ENCODE assay signal across 25 mouse cellular contexts in genomic region chr16:5487259-5487658, GRCm38 (mm10).
DNase-seq lines count a peak whose midpoint lies in the region; ATAC-seq and TF ChIP-seq lines count a peak whose summit lies in the region.
"Had no signal": no experiment of that assay in that cellular context is flagged by ENCODE, and none has a peak within 500 bp of the region (broad histone marks: within the 10 kb centered on the region; RNA-seq: fewer than 3 reads in every experiment).

No protein-coding gene starts in this region.

- H3K36me3 ChIP-seq in kidney, embryonic 15.5 days = no peaks in the 10 kb centered on the region
- no peaks in the 10 kb centered on the region for H3K36me3 ChIP-seq in liver, embryonic 12.5 days
- no peaks in the 10 kb centered on the region for H3K36me3 ChIP-seq in liver, postnatal 0 days (replicated peaks; ENCODE audit: insufficient read depth, low read length)
- H3K36me3 ChIP-seq: forebrain, embryonic 10.5 days; G1E; heart, embryonic 10.5 days; heart, embryonic 13.5 days; hindbrain, embryonic 12.5 days had no signal

- no peak overlapping the region for H3K27ac ChIP-seq in kidney, embryonic 15.5 days
- H3K27ac ChIP-seq in liver, embryonic 12.5 days = no peak overlapping the region
- H3K27ac ChIP-seq in liver, postnatal 0 days (ENCODE audit: low read depth) = no peak overlapping the region
- H3K27ac ChIP-seq: forebrain, embryonic 10.5 days; forebrain, embryonic 13.5 days; heart, adult 2 months; heart, embryonic 10.5 days; heart, embryonic 13.5 days; hindbrain, embryonic 12.5 days had no signal

- H3K9ac ChIP-seq in kidney, embryonic 15.5 days = no peak overlapping the region
- H3K9ac ChIP-seq in liver, embryonic 12.5 days = no peak overlapping the region
- no peak overlapping the region for H3K9ac ChIP-seq in liver, postnatal 0 days (replicated peaks)
- H3K9ac ChIP-seq: forebrain, embryonic 13.5 days; heart, embryonic 13.5 days; hindbrain, embryonic 12.5 days had no signal

- H3K27me3 ChIP-seq in kidney, embryonic 15.5 days = peaks cover 8% of the 10 kb centered on the region; the same call in 1 of the 2 replicates
- 0 out of 2 replicates have a peak, but pooled peaks cover 7% of the 10 kb centered on the region for H3K27me3 ChIP-seq in liver, embryonic 12.5 days (replicated peaks)
- H3K27me3 ChIP-seq in liver, postnatal 0 days (ENCODE audit: insufficient read depth, low read length) = no peaks in the 10 kb centered on the region
- H3K27me3 ChIP-seq: Patski had no signal

- ATAC-seq in kidney, embryonic 15.5 days (replicated peaks; ENCODE audit: low FRiP score) = peak; percentile 77; the same call in 1 of the 2 replicates
- ATAC-seq in liver, embryonic 12.5 days = 0 out of 2 replicates have a peak, but pooled peaks have one; percentile 21
- no peak for ATAC-seq in liver, postnatal 0 days
- ATAC-seq: forebrain, embryonic 13.5 days; forebrain, embryonic 16.5 days; Patski had no signal

- H3K4me1 ChIP-seq in kidney, embryonic 15.5 days = no peaks in the 10 kb centered on the region
- H3K4me1 ChIP-seq in liver, embryonic 12.5 days = no peaks in the 10 kb centered on the region
- H3K4me1 ChIP-seq in liver, postnatal 0 days (ENCODE audit: insufficient read depth) = no peaks in the 10 kb centered on the region
- H3K4me1 ChIP-seq: forebrain, embryonic 10.5 days; forebrain, embryonic 13.5 days; heart, embryonic 10.5 days; heart, embryonic 13.5 days had no signal

- 27% methylated on average over 3 of the region's 3 CpGs for WGBS in kidney, embryonic 15.5 days
- 49% methylated on average over 3 of the region's 3 CpGs for WGBS in liver, embryonic 12.5 days (ENCODE audit: insufficient replicate concordance)
- 35% methylated on average over 3 of the region's 3 CpGs for WGBS in liver, postnatal 0 days (ENCODE audit: insufficient replicate concordance)

- DNase-seq in kidney, adult 11 months = peak; percentile 24
- DNase-seq in kidney, adult 9 months = no peak
- DNase-seq in kidney, postnatal 4 days = no peak
- DNase-seq in liver, postnatal 0 days = no peak
- DNase-seq in yolk sac, embryonic 10.5 days (ENCODE audit: low spot score) = peak; percentile 45
- DNase-seq: adrenal gland, postnatal 10 days; adrenal gland, postnatal 36 days; B cell, adult 2 months; cerebellum, adult 18-20 months; cerebellum, adult 9-10 months; cerebellum, postnatal 14 days; gastrocnemius, postnatal 10 days; gastrocnemius, postnatal 36 days; heart, adult 2 months; heart, postnatal 14 days had no signal

- no peak for TF ChIP-seq CTCF in liver, postnatal 0 days (IDR thresholded peaks at IDR 0.05; ENCODE audit: low read depth)

- no peak for TF ChIP-seq EP300 in liver, postnatal 0 days (IDR thresholded peaks at IDR 0.05; ENCODE audit: low read depth)

- H3K9me3 ChIP-seq in kidney, embryonic 15.5 days (replicated peaks) = no peaks in the 10 kb centered on the region
- no peaks in the 10 kb centered on the region for H3K9me3 ChIP-seq in liver, embryonic 12.5 days (replicated peaks)
- no peaks in the 10 kb centered on the region for H3K9me3 ChIP-seq in liver, postnatal 0 days (ENCODE audit: low read length)
- H3K9me3 ChIP-seq: forebrain, embryonic 10.5 days; forebrain, embryonic 13.5 days; heart, embryonic 10.5 days; heart, embryonic 13.5 days had no signal

- H3K4me3 ChIP-seq in kidney, embryonic 15.5 days (replicated peaks) = no peak overlapping the region
- no peak overlapping the region for H3K4me3 ChIP-seq in liver, embryonic 12.5 days
- H3K4me3 ChIP-seq in liver, postnatal 0 days (ENCODE audit: low read depth, low read length) = no peak overlapping the region
- H3K4me3 ChIP-seq: forebrain, embryonic 10.5 days; forebrain, embryonic 13.5 days; heart, adult 2 months; heart, embryonic 10.5 days; heart, embryonic 13.5 days; hindbrain, embryonic 12.5 days had no signal

- H3K4me2 ChIP-seq in kidney, embryonic 15.5 days = no peak overlapping the region
- H3K4me2 ChIP-seq in liver, embryonic 12.5 days = no peak overlapping the region
- H3K4me2 ChIP-seq in liver, postnatal 0 days (ENCODE audit: low read depth, low read length) = no peak overlapping the region
- H3K4me2 ChIP-seq: forebrain, embryonic 13.5 days; heart, embryonic 13.5 days; hindbrain, embryonic 12.5 days had no signal

Comparison
In these comparisons a context has a peak if more than half of its experiments do, and no peak if none do; other contexts are left out.
1. DNase-seq: peak in kidney, adult 11 months (single experiment) and yolk sac, embryonic 10.5 days (single experiment); none in kidney, adult 9 months (single experiment), kidney, postnatal 4 days (0 of 2) and liver, postnatal 0 days (single experiment).